Mouse (Mus musculus): ENCODE measurements around the gene Cfd. TPM values are rescaled to one million over a fixed set of nuclear protein-coding genes. Genes with fewer than 3 reads are reported as not detected.
"Not testable (repeated sequence)": the region's sequence is repeated elsewhere in the genome, so short reads cannot be mapped to it uniquely, and the experiment has no call there.

Gene Cfd
- polyA plus RNA-seq, 1 experiment from 2014 or later: 4.2 TPM

GRCm38 (mm10) chr10:79884446-79884845, 6.2 kb upstream of the Cfd start:
- DNase-seq (ENCODE audit: low spot score): no peak

GRCm38 (mm10) chr10:79884938-79885337, 5.7 kb upstream of the Cfd start:
- not testable (repeated sequence) for DNase-seq (ENCODE audit: low spot score)

- no peak for DNase-seq (ENCODE audit: low spot score)
Observed at GRCm38 (mm10) chr10:79886054-79886453, 4.6 kb upstream of the Cfd start, which contains the start of gene Elane. Elane (plus strand) TSS chr10:79886247.

GRCm38 (mm10) chr10:79886611-79887010, 4.0 kb upstream of the Cfd start:
- no peak for DNase-seq (ENCODE audit: low spot score)

DNA sequence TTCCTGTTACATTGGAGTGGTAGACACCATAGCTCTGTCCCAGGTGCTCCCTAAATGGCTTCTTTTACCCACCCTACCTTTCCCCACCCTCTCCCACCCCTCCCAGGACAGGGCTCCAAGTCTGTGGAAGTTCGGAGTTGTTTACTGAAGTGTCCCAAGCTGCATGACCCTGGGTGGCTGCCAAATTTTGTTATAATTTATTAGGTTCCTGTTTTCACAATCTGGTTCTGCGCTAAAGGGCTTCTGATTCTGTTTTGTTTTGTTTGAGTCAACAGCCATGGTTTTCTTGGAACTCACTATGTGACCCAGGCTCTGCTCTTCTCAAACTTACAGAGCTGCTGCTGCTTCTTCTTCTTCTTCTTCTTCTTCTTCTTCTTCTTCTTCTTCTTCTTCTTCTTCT, 1.3 kb upstream of the Cfd start:
- no peak for DNase-seq (ENCODE audit: low spot score)

DNA sequence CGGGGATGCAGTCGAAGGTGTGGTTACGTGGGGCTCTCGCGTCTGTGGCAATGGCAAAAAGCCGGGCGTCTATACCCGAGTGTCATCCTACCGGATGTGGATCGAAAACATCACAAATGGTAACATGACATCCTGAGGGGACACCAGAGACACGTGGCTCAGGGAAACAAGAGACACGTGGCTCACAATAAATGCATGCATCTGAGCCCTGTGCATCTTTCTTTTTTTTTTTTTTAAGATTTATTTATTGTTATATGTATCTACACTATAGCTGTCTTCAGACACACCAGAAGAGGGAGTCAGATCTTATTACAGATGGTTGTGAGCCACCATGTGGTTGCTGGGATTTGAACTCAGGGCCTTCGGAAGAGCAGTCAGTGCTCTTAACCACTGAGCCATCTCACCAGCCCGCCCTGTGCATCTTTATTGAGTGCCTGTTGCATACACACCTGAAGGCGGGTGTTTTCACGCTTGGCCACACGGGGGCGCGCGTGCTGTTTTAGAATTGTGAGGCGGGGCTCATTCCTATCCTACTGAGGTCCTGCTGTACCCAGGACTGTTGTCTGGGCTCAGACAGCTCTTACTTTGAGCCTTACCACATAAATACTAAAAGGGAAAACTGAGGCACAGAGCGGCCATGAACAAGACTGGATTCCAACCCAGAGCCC, 1.9 kb downstream of the Cfd start:
- peak; percentile 81 for DNase-seq (ENCODE audit: low spot score)

DNA sequence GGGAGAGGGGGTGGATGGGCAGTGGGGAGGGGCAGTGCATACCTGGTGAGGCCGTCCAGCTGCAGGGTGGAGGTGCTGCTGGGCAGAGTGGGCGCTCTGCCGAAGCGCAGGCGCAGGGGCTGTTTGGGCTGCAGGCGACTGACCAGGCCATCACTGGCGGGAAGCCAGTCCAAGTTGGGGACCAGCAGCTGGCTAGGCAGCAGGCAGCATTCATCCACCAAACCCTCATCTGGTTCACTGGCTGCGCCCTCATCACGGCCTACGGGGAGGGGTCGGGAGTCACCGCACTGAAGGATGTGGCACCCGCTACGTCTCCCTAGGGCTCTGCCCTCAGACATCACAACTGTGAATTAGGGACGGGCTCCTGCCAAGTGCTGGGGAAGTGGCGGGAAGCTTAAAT, 5.7 kb downstream of the Cfd start:
- DNase-seq (ENCODE audit: low spot score): no peak

DNA sequence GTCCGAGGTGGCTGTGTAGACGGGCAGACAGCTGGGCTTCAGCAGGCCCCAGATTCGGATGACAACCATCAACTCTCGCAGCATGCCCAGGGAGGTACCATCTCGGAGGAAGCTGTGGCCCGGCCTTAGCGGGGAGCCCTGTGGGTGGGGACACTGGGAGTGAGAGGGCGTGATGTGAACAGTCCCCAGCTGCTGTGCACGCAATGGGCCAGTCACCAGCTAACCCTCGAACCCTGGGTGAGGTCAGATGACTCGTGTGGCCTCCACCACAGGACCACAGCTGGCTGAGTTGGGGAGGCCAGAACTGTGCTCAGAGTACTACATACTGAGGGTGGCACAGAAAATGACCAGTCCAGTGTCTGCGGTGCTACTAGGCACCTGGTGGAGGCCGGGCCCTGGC, 6.2 kb downstream of the Cfd start:
- no peak for DNase-seq (ENCODE audit: low spot score)

DNA sequence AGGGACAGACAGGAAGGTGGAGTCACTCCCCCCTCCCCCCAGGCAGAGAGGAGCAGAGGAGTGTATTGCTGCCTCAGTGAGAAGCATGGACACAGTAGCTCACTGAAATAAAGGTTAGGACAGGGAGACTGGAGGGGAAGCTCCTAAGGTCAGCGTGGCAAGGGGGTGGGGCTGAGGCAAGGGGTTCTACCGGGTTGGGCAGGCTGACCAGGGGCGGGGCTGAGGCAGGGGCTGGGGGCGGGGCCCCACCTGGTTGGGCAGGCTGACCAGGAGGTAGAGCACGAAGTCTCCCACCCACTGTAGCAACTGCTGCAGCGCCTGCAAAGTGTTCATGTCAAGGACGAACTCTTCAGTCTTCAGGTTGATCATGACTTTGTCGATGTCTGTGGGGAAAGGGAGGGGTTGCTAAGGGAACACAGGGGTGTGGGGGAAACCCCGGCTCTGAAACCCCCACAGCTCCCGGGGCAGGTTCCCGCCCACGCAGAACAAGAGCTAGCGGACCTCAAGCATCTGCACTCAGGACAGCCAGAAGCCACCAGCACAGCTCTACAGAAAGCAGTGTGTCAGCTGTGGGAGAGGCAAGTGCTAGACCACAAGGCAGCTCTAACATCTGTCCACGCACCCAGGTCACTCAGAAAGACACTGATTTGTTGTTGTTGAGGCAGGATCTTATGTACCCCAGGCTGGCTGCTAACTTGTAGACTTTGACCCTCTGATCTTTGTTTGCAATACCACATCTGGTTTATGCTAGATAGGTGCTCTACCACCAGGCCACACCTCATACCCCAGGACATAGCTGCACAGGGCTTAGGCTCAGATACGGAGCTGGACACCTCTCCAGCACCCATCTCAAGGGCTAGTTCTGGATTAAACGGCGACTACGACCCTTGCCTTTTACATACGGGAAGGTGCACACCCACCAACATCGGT, 6.9 kb downstream of the Cfd start:
- DNase-seq (ENCODE audit: low spot score): no peak

DNA sequence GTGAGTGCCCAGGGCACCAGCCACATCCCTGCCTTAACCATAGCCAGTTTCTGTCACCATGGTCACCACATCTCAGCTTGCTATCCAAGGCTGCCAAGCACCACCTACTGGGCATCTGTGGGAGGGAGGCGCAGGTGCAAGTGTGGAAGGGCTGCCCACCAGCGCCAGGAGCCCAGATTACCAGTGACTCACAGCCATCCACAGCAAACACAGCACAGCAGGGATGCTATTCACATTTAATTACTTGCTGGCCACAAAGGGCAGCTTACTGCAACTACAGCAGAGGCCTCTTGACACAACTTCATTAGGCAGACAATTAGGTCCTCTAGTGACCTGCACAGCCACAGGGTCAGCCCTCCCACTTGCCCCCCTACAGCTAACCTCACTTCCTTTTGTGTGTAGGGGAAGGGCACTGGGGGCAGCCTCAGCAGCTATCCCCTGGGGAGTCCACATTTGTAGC, 10.3 kb downstream of the Cfd start:
- no peak for DNase-seq (ENCODE audit: low spot score)

DNA sequence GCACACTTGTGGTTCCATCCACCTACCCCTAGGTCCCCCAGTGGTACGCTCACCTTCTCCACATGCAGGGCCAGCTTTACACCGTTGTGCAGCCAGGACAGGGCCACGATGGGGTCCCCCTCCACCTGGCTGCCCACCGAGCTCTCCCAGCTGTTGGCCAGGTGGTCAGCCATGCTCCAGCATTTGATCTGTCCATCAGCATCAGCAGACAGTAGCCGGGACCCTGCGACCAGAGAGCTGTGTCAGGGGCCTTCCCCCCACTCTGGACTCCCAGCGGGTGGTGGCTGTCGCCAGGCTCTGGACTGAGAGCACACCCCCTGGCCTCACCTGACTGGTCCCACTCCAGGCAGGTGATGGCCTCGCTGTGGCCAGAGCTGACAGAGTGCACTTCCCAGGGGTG, 16.1 kb downstream of the Cfd start:
- DNase-seq (ENCODE audit: low spot score): no peak

DNA sequence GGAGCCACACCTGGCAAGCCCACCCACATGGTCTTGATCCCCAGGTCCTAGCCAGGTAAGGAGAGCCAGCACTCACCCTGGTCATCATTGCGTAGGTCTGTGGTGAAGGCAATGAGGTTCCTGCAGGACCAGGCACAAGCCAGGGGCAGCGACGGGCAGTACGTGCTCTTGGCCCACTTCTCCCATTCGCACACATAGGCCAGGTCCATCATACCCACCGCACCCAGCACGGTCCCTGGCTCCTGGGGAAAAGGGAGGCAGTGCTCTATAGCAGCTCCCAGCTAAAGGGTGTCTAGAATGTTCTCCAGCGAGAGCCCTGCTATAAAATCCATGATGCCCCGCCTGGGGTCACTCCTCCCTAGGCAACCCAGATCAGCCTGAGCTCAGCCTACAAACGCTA, 16.8 kb downstream of the Cfd start:
- no peak for DNase-seq (ENCODE audit: low spot score)

- peak; percentile 97 for DNase-seq (ENCODE audit: low spot score)
Observed at GRCm38 (mm10) chr10:79908167-79909091, 17.8 kb downstream of the Cfd start, which contains the start of gene Med16. Med16 (minus strand) TSS chr10:79908923.

DNA sequence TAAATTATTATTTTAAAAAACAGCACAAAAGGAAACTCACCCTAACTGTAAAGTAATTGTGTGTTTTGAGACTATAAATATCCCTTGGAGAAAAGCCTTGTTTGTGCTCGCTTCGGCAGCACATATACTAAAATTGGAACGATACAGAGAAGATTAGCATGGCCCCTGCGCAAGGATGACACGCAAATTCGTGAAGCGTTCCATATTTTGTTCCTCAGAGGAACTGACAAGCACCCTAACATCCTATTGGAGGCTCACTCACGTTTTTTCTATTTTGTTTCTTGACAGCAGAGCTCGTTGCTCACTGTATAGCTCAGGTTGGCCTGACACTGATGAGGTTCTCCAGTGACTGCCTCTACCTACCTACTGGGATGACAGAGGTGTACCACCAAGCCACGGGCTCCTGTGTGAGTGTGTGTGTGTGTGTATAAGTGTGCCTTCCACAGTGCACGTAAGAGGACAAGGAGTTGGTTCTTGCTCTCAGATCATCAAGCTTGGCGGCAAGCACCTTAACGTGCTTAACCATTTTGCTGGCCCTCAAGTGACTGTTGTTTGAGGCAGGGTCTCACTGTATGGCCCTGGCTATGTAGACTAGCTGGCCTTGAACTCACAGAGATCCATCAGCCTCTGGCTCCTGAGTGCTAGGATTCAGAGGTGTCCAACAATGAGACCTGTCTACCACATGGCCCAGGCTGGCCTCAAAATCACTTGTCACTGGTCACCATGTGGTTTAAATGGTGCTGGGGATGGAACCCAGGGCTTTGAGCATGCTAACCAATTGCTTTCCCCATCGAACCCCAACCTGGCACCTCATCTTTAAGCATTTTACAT, 18.7 kb downstream of the Cfd start:
- DNase-seq (ENCODE audit: low spot score): no peak

DNA sequence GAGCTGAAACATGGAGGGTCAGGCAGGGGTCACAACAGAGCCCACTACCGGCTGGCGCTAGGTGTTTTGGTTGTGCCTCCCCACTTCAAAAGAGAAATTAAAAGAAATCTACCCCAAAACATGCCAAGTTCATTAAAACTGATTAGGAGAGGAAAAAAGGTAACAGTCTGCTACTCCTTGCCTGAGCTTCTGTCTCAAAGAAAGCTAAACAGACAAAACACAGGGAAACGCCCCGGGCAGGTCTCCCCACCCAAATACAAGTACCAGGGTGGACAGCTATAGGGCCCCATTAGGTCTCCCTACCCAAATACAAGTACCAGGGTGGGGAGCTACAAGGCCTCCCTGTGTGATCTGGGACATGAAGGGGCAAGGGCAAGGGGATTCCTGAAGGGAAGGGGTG, 19.9 kb downstream of the Cfd start, which contains the start of gene Gm26602:
Gene Gm26602, plus strand, starts transcription at position 301 of the 400 bp plus-strand sequence.
- no peak for DNase-seq (ENCODE audit: low spot score)

GRCm38 (mm10) chr10:79912412-79912811, 21.8 kb downstream of the Cfd start:
- no peak for DNase-seq (ENCODE audit: low spot score)

GRCm38 (mm10) chr10:79914131-79914947, 23.7 kb downstream of the Cfd start:
- no peak for DNase-seq (ENCODE audit: low spot score)

DNA sequence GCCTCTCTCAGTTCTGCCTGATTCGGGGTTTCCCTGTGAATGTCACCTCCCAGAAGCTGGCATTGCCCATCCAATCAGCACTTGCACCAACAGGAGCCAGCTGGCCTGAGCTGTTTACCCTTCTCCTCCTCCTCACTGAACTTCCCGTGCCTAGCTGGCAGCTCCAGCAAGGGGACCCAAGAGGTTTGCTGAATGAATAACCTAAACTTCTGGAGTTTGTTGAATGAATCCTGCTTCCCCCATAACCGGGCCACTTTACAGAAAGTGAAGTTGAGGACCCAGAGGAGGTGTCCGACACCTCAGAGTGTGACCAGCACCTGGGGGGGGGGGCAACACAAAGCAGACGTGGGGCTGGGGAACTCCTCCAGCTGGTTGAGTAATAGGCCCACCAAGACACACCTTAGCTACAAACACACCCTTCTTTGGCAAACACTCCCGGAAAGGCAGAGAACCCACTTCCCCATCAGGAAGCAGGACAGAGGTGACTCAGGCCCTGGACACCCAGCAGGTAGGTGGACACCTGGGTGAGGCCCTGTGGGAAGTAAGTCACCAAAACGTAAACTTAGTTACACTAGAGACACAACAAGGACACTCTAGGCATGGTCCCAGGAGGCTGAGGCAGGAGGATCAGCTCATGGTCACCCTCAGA, 24.4 kb downstream of the Cfd start:
- DNase-seq (ENCODE audit: low spot score): no peak

DNA sequence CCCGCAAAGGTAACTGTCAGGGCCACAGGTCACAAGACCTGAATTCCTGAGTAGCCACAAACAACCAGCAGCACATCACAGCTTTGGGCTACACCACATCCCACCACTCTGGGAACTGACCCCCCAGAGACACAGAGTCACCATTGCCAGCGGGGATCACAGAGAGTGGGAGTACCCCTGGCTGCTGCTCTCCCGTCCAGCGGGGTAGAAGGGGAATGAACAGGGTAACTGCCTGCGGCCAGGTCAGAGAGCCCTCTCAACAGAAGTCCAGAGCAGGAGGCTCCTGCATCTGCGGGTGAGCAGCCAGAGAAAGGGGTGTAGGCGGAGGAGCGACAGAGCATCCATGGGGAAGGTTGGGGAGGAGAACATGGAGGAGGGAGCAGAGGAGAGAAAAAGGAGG, 25.4 kb downstream of the Cfd start:
- DNase-seq (ENCODE audit: low spot score): no peak
